Mouse (Mus musculus) kidney, adult 18-20 months (tissue): ENCODE measurements around the gene Magea6.
"Not testable (repeated sequence)": the region's sequence is repeated elsewhere in the genome, so short reads cannot be mapped to it uniquely, and the experiment has no call there.

ENCODE experiments used
- DNase-seq: peaks from one replicate; pipeline ENCODE4 v3.0.0; 2021

The Magea6 gene

DNA sequence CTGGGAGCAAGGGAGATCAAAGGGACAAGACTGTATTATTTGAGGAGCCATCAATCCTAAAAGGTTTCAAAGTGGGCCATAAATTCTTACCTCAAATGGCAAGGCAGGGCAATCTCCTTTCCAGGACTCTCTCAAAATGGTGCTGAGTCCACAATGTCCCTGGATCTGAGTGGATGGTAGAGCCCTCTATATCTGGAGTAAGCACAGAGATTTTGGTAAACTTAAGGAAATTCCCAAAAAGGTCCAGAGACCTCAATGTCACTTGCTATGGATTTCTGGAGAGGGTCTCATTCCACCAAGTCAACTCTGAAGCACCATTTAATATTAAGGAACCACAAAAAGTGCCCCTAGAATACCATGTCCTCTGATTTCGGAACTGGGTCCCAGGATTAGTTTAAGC is at the start of gene Magea6:
TSS of gene Magea6 (minus strand) at position 101 of the 400 bp plus-strand sequence.
- not testable (repeated sequence) for DNase-seq

DNA sequence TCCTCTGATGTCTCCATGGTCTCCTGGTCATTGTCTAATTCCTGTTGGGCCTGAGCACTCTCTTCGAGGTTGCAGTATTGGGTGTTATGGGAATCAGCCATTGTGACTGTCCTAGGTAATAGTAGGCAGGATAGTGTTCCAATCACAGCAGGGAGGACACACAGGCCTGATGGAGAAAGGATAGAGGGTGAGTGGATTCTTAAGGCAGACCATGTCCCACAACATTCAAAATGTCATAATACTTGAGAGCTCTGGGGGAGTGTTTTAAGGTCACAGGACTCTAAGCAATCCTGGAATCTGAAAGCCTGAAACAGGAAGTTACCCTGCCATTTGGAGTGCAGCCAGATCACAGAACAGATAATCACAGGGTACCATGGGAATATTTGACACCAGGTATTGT is 13.6 kb upstream of the Magea6 start, which contains the start of gene Magea3:
TSS of gene Magea3 (minus strand) at position 101 of the 400 bp plus-strand sequence.
- not testable (repeated sequence) for DNase-seq

DNA sequence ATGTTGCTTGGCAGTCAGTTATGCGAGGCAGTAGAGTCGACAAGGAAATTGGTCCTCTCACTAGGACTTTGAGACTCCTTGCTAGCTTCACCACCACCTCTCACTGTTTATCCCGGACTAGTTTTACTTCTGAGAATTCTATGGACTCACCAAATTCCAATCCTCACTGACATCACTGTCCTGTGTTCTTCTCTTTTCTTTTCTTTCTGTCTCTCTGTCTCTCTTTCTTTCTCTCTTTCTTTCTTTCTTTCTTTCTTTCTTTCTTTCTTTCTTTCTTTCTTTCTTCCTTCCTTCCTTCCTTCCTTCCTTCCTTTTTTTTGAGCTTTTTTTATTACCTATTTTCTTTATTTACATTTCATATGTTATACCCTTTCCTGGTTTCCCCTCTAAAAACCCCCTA is 45.6 kb downstream of the Magea6 start, which contains the start of gene Cldn34b1:
TSS of gene Cldn34b1 (minus strand) at position 101 of the 400 bp plus-strand sequence.
- DNase-seq: not testable (repeated sequence)
